Mouse (Mus musculus) heart, postnatal 0 days (tissue): Measurements from ENCODE around the gene Tcf15.

Experiments used
- CTCF ChIP-seq: IDR thresholded peaks from 2 replicates; pipeline ENCODE4 v1.5.1; 2016; ENCODE audit warnings: antibody characterized with exemption, control low read depth, low read depth
- EP300 ChIP-seq: IDR thresholded peaks from 2 replicates; pipeline ENCODE4 v1.6.1; 2016; ENCODE audit warnings: antibody characterized with exemption, low read depth

DNA sequence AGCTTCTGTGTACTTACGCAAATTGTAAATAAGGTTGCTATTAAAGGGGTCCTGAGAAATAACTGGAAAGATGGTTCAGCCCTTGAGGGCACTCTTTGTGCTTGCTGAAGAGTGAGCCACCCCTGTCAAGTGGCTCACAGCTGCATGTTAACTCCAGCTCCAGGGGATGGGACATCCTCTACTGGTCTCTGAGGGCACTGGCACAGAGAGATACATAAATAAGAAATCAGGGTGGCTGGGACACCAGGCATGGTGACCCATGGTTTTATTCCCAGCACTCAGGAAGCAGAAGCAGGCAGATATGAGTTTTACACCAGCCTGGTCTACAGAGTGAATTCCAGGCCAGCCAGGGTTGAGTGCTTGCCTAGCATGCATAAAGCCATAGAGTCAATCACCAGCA lies 26.0 kb downstream of the Tcf15 start:
- TF ChIP-seq EP300 (no peak), CTCF (no peak)
